Mouse (Mus musculus): ENCODE measurements around the gene Olfr1431. TPM values are rescaled to one million over a fixed set of nuclear protein-coding genes. Genes with fewer than 3 reads are reported as not detected.
"Not testable (repeated sequence)": the region's sequence is repeated elsewhere in the genome, so short reads cannot be mapped to it uniquely, and the experiment has no call there.

The Olfr1431 gene
- total RNA-seq (2015; ENCODE audit: low replicate concordance) (not detected in 2 replicates), total RNA-seq (2017; ENCODE audit: low replicate concordance) (not detected in 2 replicates)

DNA sequence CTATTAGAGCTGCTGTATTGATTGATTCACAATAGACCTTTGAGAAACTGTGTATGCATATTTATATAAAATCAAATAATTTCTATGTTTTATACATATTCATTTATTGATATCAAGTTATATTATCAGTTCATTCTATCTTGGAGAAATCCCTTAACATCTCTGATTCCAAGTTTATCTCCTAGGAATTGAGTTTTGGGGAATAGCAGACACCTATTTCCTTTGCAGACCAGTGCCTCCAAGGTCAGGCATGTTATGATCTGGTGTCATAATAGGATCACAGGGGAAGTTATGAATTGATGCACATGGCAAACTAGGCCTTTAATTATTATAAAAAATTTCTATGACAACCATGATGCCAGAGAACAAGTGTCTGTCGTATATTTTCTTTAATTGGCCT is at the start of gene Olfr1431:
TSS of gene Olfr1431 (plus strand) at position 301 of the 400 bp plus-strand sequence.
- ATAC-seq (replicated peaks; ENCODE audit: low FRiP score, poor library complexity, severe bottlenecking) = no peak

GRCm38 (mm10) chr19:12170062-12170599 is 30.3 kb upstream of the Olfr1431 start, which contains the start of gene Olfr1555-ps1:
Gene Olfr1555-ps1, minus strand, starts transcription at chr19:12170112.
- not testable (repeated sequence) for ATAC-seq (replicated peaks; ENCODE audit: low FRiP score, poor library complexity, severe bottlenecking)

GRCm38 (mm10) chr19:12175431-12175830 is 25.0 kb upstream of the Olfr1431 start:
- ATAC-seq (replicated peaks; ENCODE audit: low FRiP score, poor library complexity, severe bottlenecking) = not testable (repeated sequence)

DNA sequence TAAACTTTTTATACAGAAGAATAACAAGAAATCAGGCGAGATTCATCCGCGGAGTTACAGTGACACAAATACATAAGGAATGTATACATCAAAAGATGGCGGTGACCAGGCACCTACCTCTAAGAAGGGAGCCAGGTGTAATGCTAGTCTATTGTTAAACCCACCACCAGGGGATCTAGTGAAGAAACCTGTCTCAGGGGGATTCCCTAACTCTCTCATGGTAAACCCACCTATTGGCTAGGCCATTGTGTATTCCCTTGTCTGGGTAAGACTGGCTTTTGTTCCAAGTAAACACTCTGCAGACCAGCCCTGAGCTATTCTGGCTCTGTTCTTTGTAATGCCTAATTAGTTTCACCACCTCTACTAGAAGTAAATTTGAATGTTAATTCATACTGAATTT is 1.4 kb upstream of the Olfr1431 start:
- ATAC-seq (replicated peaks; ENCODE audit: low FRiP score, poor library complexity, severe bottlenecking) = not testable (repeated sequence)

- not testable (repeated sequence) for ATAC-seq (replicated peaks; ENCODE audit: low FRiP score, poor library complexity, severe bottlenecking)
Measured at GRCm38 (mm10) chr19:12232496-12232895, 32.1 kb downstream of the Olfr1431 start, which contains the start of gene Olfr1432. Gene Olfr1432, minus strand, starts transcription at chr19:12232596.

DNA sequence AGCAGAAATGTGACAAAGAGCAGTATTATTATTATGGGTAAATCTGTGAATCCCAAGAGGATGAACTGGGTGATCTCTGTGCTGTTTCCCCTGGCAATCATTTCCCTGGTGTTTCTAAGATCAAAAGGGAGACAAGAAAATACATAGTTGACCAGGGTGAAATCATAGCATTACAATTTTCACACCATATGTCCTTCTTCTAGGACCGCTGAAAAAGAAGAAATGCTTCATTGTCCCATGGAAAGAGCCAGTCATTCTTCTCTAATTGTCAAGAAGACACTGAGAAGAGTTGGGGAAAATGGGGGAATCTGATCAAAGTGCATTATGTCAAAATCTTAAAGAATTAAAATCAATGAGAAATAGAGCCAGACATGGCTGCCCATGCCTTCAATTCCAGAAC is 41.1 kb downstream of the Olfr1431 start, which contains the start of gene Olfr262:
TSS of gene Olfr262 (minus strand) at position 101 of the 400 bp plus-strand sequence.
- no peak for ATAC-seq (replicated peaks; ENCODE audit: low FRiP score, poor library complexity, severe bottlenecking)

- ATAC-seq (replicated peaks; ENCODE audit: low FRiP score, poor library complexity, severe bottlenecking) = no peak
Measured at GRCm38 (mm10) chr19:12260732-12261131, 60.3 kb downstream of the Olfr1431 start, which contains the start of gene Olfr235. Gene Olfr235, plus strand, starts transcription at chr19:12261032.

Other genes starting within 250 kb of the Olfr1431 start
- 23.5 and 34.6 TPM in 2 replicates for gene Osbp, start 234.7 kb upstream of the Olfr1431 start, total RNA-seq (2015; ENCODE audit: low replicate concordance)
- 32.1 and 32.3 TPM in 2 replicates for gene Osbp, start 234.7 kb upstream of the Olfr1431 start, total RNA-seq (2017; ENCODE audit: low replicate concordance)
- gene Olfr1423, start 159.3 kb upstream of the Olfr1431 start, total RNA-seq (2015; ENCODE audit: low replicate concordance) = not detected in 2 replicates
- gene Olfr1423, start 159.3 kb upstream of the Olfr1431 start, total RNA-seq (2017; ENCODE audit: low replicate concordance) = not detected in 2 replicates
- gene Olfr1424, start 138.0 kb upstream of the Olfr1431 start, total RNA-seq (2015; ENCODE audit: low replicate concordance) = not detected in 2 replicates
- not detected in 2 replicates for gene Olfr1424, start 138.0 kb upstream of the Olfr1431 start, total RNA-seq (2017; ENCODE audit: low replicate concordance)
- not detected in 2 replicates for gene Olfr1425, start 122.9 kb upstream of the Olfr1431 start, total RNA-seq (2015; ENCODE audit: low replicate concordance)
- not detected in 2 replicates for gene Olfr1425, start 122.9 kb upstream of the Olfr1431 start, total RNA-seq (2017; ENCODE audit: low replicate concordance)
- not detected in 2 replicates for gene Olfr1426, start 108.6 kb upstream of the Olfr1431 start, total RNA-seq (2015; ENCODE audit: low replicate concordance)
- gene Olfr1426, start 108.6 kb upstream of the Olfr1431 start, total RNA-seq (2017; ENCODE audit: low replicate concordance) = not detected in 2 replicates
- gene Olfr1427, start 97.3 kb upstream of the Olfr1431 start, total RNA-seq (2015; ENCODE audit: low replicate concordance) = not detected in 2 replicates
- not detected in 2 replicates for gene Olfr1427, start 97.3 kb upstream of the Olfr1431 start, total RNA-seq (2017; ENCODE audit: low replicate concordance)
- not detected in 2 replicates for gene Olfr1428, start 84.7 kb upstream of the Olfr1431 start, total RNA-seq (2015; ENCODE audit: low replicate concordance)
- gene Olfr1428, start 84.7 kb upstream of the Olfr1431 start, total RNA-seq (2017; ENCODE audit: low replicate concordance) = not detected in 2 replicates
- gene Olfr76, start 77.4 kb upstream of the Olfr1431 start, total RNA-seq (2015; ENCODE audit: low replicate concordance) = not detected in 2 replicates
- gene Olfr76, start 77.4 kb upstream of the Olfr1431 start, total RNA-seq (2017; ENCODE audit: low replicate concordance) = not detected in 2 replicates
- gene Olfr1555-ps1, start 30.5 kb upstream of the Olfr1431 start, total RNA-seq (2015; ENCODE audit: low replicate concordance) = not detected in 2 replicates
- not detected in 2 replicates for gene Olfr1555-ps1, start 30.5 kb upstream of the Olfr1431 start, total RNA-seq (2017; ENCODE audit: low replicate concordance)
- gene Olfr1432, start 32.0 kb downstream of the Olfr1431 start, total RNA-seq (2015; ENCODE audit: low replicate concordance) = not detected in 2 replicates
- not detected in 2 replicates for gene Olfr1432, start 32.0 kb downstream of the Olfr1431 start, total RNA-seq (2017; ENCODE audit: low replicate concordance)
- gene Olfr262, start 41.0 kb downstream of the Olfr1431 start, total RNA-seq (2015; ENCODE audit: low replicate concordance) = not detected in 2 replicates
- not detected in 2 replicates for gene Olfr262, start 41.0 kb downstream of the Olfr1431 start, total RNA-seq (2017; ENCODE audit: low replicate concordance)
- not detected in 2 replicates for gene Olfr235, start 60.4 kb downstream of the Olfr1431 start, total RNA-seq (2015; ENCODE audit: low replicate concordance)
- not detected in 2 replicates for gene Olfr235, start 60.4 kb downstream of the Olfr1431 start, total RNA-seq (2017; ENCODE audit: low replicate concordance)
- gene Olfr1434, start 79.2 kb downstream of the Olfr1431 start, total RNA-seq (2015; ENCODE audit: low replicate concordance) = not detected in 2 replicates
- not detected in 2 replicates for gene Olfr1434, start 79.2 kb downstream of the Olfr1431 start, total RNA-seq (2017; ENCODE audit: low replicate concordance)
- gene Olfr1436, start 98.5 kb downstream of the Olfr1431 start, total RNA-seq (2015; ENCODE audit: low replicate concordance) = not detected in 2 replicates
- gene Olfr1436, start 98.5 kb downstream of the Olfr1431 start, total RNA-seq (2017; ENCODE audit: low replicate concordance) = not detected in 2 replicates
- gene Olfr1437, start 124.5 kb downstream of the Olfr1431 start, total RNA-seq (2015; ENCODE audit: low replicate concordance) = not detected in 2 replicates
- gene Olfr1437, start 124.5 kb downstream of the Olfr1431 start, total RNA-seq (2017; ENCODE audit: low replicate concordance) = not detected in 2 replicates
- not detected in 2 replicates for gene Olfr1438-ps1, start 135.3 kb downstream of the Olfr1431 start, total RNA-seq (2015; ENCODE audit: low replicate concordance)
- not detected in 2 replicates for gene Olfr1438-ps1, start 135.3 kb downstream of the Olfr1431 start, total RNA-seq (2017; ENCODE audit: low replicate concordance)
- gene Olfr1440, start 186.6 kb downstream of the Olfr1431 start, total RNA-seq (2015; ENCODE audit: low replicate concordance) = not detected in 2 replicates
- gene Olfr1440, start 186.6 kb downstream of the Olfr1431 start, total RNA-seq (2017; ENCODE audit: low replicate concordance) = not detected in 2 replicates
- not detected in 2 replicates for gene Olfr1441, start 216.8 kb downstream of the Olfr1431 start, total RNA-seq (2015; ENCODE audit: low replicate concordance)
- not detected in 2 replicates for gene Olfr1441, start 216.8 kb downstream of the Olfr1431 start, total RNA-seq (2017; ENCODE audit: low replicate concordance)
- gene Pfpl, start 227.3 kb downstream of the Olfr1431 start, total RNA-seq (2015; ENCODE audit: low replicate concordance) = not detected in 2 replicates
- not detected in 2 replicates for gene Pfpl, start 227.3 kb downstream of the Olfr1431 start, total RNA-seq (2017; ENCODE audit: low replicate concordance)

Data from erythroid progenitor cell, adult 5-6 weeks (primary cell).